Mouse (Mus musculus) intestine, embryonic 16.5 days (tissue): ENCODE measurements at regions not wholly inside any gene's neighbourhood (a gene's known extent, or its start where the extent isn't known, plus 50 kb on each side); places are given as distances from the start of the nearest gene placed in this dataset.

Experiments
- ATAC-seq: fragments of 200-750 bp; cut with Nextera tagmentation; 2 replicates; pipeline ENCODE4 v1.8.0; 2017; ENCODE audit warnings: moderate TSS enrichment, moderate library complexity
- H3K27ac ChIP-seq: fragments of 300-500 bp; sonication (generic); 2 replicates; pipeline ENCODE4 v1.5.1; 2014; ENCODE audit warnings: mild to moderate bottlenecking, low read length
- H3K27me3 ChIP-seq: fragments of 300-500 bp; sonication (generic); replicated peaks from 2 replicates; pipeline ENCODE4 v1.6.1; 2014; ENCODE audit warnings: low read length, control low read depth, mixed read lengths; ENCODE audit not compliant: control insufficient read depth, insufficient read depth
- H3K36me3 ChIP-seq: fragments of 300-500 bp; sonication (generic); 2 replicates; pipeline ENCODE4 v1.6.1; 2014; ENCODE audit warnings: low read length, control low read depth; ENCODE audit not compliant: control insufficient read depth, insufficient read depth
- H3K4me1 ChIP-seq: fragments of 300-500 bp; sonication (generic); 2 replicates; pipeline ENCODE4 v1.6.1; 2014; ENCODE audit warnings: low read length, control low read depth, mixed read lengths; ENCODE audit not compliant: control insufficient read depth, insufficient read depth
- H3K4me2 ChIP-seq: fragments of 300-500 bp; sonication (generic); 2 replicates; pipeline ENCODE4 v1.6.1; 2014; ENCODE audit warnings: low read depth, low read length, control low read depth
- H3K4me3 ChIP-seq: fragments of 300-500 bp; sonication (generic); 2 replicates; pipeline ENCODE4 v1.5.1; 2014; ENCODE audit warnings: mild to moderate bottlenecking, low read length
- H3K9ac ChIP-seq: fragments of 300-500 bp; sonication (generic); 2 replicates; pipeline ENCODE4 v1.6.1; 2014; ENCODE audit warnings: low read depth, low read length
- H3K9me3 ChIP-seq: fragments of 300-500 bp; sonication (generic); 2 replicates; pipeline ENCODE4 v1.6.1; 2016; ENCODE audit warnings: low read length, control low read depth; ENCODE audit not compliant: control insufficient read depth
- WGBS: fragments of 180-500 bp; shearing (Covaris S2); extraction: QIAGEN DNeasy Blood & Tissue Kit; methylation state at CpG from one replicate; pipeline ENCODE4 v1.1.7; 2014; 5-methylcytosine and 5-hydroxymethylcytosine counted together

GRCm38 (mm10) chr14:105675006-105675405 is 221.6 kb downstream of the Spry2 start:
- H3K4me3 ChIP-seq = no peak overlapping the region
- no peaks in the 10 kb centered on the region for H3K9me3 ChIP-seq
- H3K27me3 ChIP-seq = no peaks in the 10 kb centered on the region
- no peak overlapping the region for H3K27ac ChIP-seq
- no peaks in the 10 kb centered on the region for H3K4me1 ChIP-seq
- no peaks in the 10 kb centered on the region for H3K36me3 ChIP-seq
- H3K4me2 ChIP-seq = no peak overlapping the region
- no peak overlapping the region for H3K9ac ChIP-seq
- ATAC-seq = no peak

- Histone ChIP-seq H3K4me2 (no peak overlapping the region), H3K36me3 (no peaks in the 10 kb centered on the region), H3K9ac (no peak overlapping the region), H3K4me1 (no peaks in the 10 kb centered on the region), H3K9me3 (no peaks in the 10 kb centered on the region), H3K4me3 (no peak overlapping the region), H3K27ac (no peak overlapping the region), H3K27me3 (no peaks in the 10 kb centered on the region)
- 55% methylated on average over 11 of the region's 11 CpGs for WGBS
- no peak for ATAC-seq
These were observed 227.7 kb downstream of the Spry2 start for GRCm38 (mm10) chr14:105668969-105669368.

GRCm38 (mm10) chr14:105664671-105665198 is 231.9 kb downstream of the Spry2 start:
- Histone ChIP-seq H3K9ac (no peak overlapping the region), H3K4me1 (no peaks in the 10 kb centered on the region), H3K36me3 (no peaks in the 10 kb centered on the region), H3K4me3 (no peak overlapping the region), H3K9me3 (no peaks in the 10 kb centered on the region), H3K4me2 (no peak overlapping the region), H3K27ac (no peak overlapping the region), H3K27me3 (no peaks in the 10 kb centered on the region)
- no peak for ATAC-seq
- whole genome bisulfite sequencing = 68% methylated on average over 7 of the region's 7 CpGs

GRCm38 (mm10) chr14:105663472-105663871 is 233.1 kb downstream of the Spry2 start:
- H3K27ac ChIP-seq = no peak overlapping the region
- no peak for ATAC-seq
- no peaks in the 10 kb centered on the region for H3K4me1 ChIP-seq
- no peaks in the 10 kb centered on the region for H3K36me3 ChIP-seq
- H3K4me3 ChIP-seq = no peak overlapping the region
- no peaks in the 10 kb centered on the region for H3K27me3 ChIP-seq
- no peak overlapping the region for H3K4me2 ChIP-seq
- H3K9me3 ChIP-seq = no peaks in the 10 kb centered on the region
- 72% methylated on average over 3 of the region's 4 CpGs for WGBS
- no peak overlapping the region for H3K9ac ChIP-seq

- no peaks in the 10 kb centered on the region for H3K36me3 ChIP-seq
- no peaks in the 10 kb centered on the region for H3K9me3 ChIP-seq
- no peak overlapping the region for H3K4me2 ChIP-seq
- H3K4me1 ChIP-seq = no peaks in the 10 kb centered on the region
- H3K9ac ChIP-seq = no peak overlapping the region
- 86% methylated on average over 6 of the region's 6 CpGs for WGBS
- no peak overlapping the region for H3K27ac ChIP-seq
- no peak for ATAC-seq
- H3K4me3 ChIP-seq = no peak overlapping the region
- H3K27me3 ChIP-seq = no peaks in the 10 kb centered on the region
These were observed 233.8 kb downstream of the Spry2 start for GRCm38 (mm10) chr14:105662839-105663238.

- Histone ChIP-seq H3K4me3 (no peak overlapping the region), H3K36me3 (no peaks in the 10 kb centered on the region), H3K27me3 (no peaks in the 10 kb centered on the region), H3K9ac (no peak overlapping the region), H3K4me1 (no peaks in the 10 kb centered on the region), H3K4me2 (no peak overlapping the region), H3K9me3 (no peaks in the 10 kb centered on the region), H3K27ac (no peak overlapping the region)
- WGBS = 87% methylated on average over 2 of the region's 2 CpGs
- ATAC-seq = no peak
These were observed 238.3 kb downstream of the Spry2 start for GRCm38 (mm10) chr14:105658316-105658715.

GRCm38 (mm10) chr14:105647166-105647565 is 249.5 kb downstream of the Spry2 start:
- WGBS = 77% methylated on average over 3 of the region's 3 CpGs
- no peaks in the 10 kb centered on the region for H3K4me1 ChIP-seq

GRCm38 (mm10) chr14:105644428-105644827 is 252.2 kb downstream of the Spry2 start:
- no peak overlapping the region for H3K9ac ChIP-seq
- H3K9me3 ChIP-seq = no peaks in the 10 kb centered on the region
- 84% methylated on average over 2 of the region's 2 CpGs for WGBS
- H3K4me1 ChIP-seq = no peaks in the 10 kb centered on the region
- ATAC-seq = no peak
- H3K36me3 ChIP-seq = no peaks in the 10 kb centered on the region
- no peak overlapping the region for H3K4me2 ChIP-seq
- H3K27ac ChIP-seq = no peak overlapping the region
- no peak overlapping the region for H3K4me3 ChIP-seq
- no peaks in the 10 kb centered on the region for H3K27me3 ChIP-seq

More at GRCm38 (mm10) chr14:105647166-105647565, 249.5 kb downstream of the Spry2 start:
- Histone ChIP-seq H3K9ac (no peak overlapping the region), H3K27me3 (no peaks in the 10 kb centered on the region), H3K9me3 (no peaks in the 10 kb centered on the region), H3K36me3 (no peaks in the 10 kb centered on the region), H3K4me2 (no peak overlapping the region), H3K4me3 (no peak overlapping the region), H3K27ac (no peak overlapping the region)
- ATAC-seq = no peak

GRCm38 (mm10) chr14:105643285-105643957 is 253.2 kb downstream of the Spry2 start:
- Histone ChIP-seq H3K27ac (no peak overlapping the region), H3K4me1 (no peaks in the 10 kb centered on the region), H3K9ac (no peak overlapping the region), H3K36me3 (no peaks in the 10 kb centered on the region), H3K4me3 (no peak overlapping the region), H3K4me2 (no peak overlapping the region), H3K9me3 (no peaks in the 10 kb centered on the region), H3K27me3 (no peaks in the 10 kb centered on the region)
- ATAC-seq = no peak
- WGBS = 84% methylated on average over 7 of the region's 7 CpGs

GRCm38 (mm10) chr14:105632335-105632734 is 264.3 kb downstream of the Spry2 start:
- Histone ChIP-seq H3K4me3 (no peak overlapping the region), H3K27ac (no peak overlapping the region), H3K36me3 (no peaks in the 10 kb centered on the region), H3K4me1 (no peaks in the 10 kb centered on the region), H3K27me3 (no peaks in the 10 kb centered on the region), H3K9ac (no peak overlapping the region), H3K9me3 (no peaks in the 10 kb centered on the region), H3K4me2 (no peak overlapping the region)
- 82% methylated on average over 4 of the region's 4 CpGs for WGBS
- ATAC-seq = peak; percentile 40; the same call in 1 of the 2 replicates
